Mouse (Mus musculus): Measurements from ENCODE around the gene Rgn.
A peak's percentile ranks its signal among the peaks of the same experiment; 100 is the strongest.

Rgn gene

DNA sequence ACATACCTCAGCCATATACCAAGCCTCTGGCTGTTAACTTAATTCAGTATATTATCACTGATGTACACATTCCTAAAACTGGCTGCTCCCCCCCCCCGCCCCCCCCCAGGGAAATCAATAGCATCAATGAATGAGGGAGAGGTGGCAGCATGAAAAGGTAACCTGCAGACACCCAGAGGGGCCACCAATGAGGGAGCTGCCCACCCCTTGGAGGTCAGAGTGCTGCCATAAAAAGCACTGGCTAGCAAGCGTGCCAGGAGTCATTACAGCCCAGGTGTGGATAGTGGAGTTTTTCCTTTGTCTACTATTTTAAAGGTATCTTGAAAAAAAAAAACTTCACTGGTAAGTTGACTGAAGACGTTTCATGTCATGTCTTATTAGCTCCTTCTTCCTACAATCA, at the start of gene Rgn:
Gene Rgn (plus strand): TSS at position 256 of the 400 bp plus-strand sequence.
- DNase-seq (ENCODE audit: low read depth, low spot score): no peak
- Histone ChIP-seq H3K27me3 (ENCODE audit: control insufficient read depth, insufficient read depth, low read length, poor library complexity, severe bottlenecking) (no peaks in the 10 kb centered on the region), H3K36me3 (ENCODE audit: control insufficient read depth, insufficient read depth, low read length, poor library complexity, severe bottlenecking) (no peaks in the 10 kb centered on the region)

DNA sequence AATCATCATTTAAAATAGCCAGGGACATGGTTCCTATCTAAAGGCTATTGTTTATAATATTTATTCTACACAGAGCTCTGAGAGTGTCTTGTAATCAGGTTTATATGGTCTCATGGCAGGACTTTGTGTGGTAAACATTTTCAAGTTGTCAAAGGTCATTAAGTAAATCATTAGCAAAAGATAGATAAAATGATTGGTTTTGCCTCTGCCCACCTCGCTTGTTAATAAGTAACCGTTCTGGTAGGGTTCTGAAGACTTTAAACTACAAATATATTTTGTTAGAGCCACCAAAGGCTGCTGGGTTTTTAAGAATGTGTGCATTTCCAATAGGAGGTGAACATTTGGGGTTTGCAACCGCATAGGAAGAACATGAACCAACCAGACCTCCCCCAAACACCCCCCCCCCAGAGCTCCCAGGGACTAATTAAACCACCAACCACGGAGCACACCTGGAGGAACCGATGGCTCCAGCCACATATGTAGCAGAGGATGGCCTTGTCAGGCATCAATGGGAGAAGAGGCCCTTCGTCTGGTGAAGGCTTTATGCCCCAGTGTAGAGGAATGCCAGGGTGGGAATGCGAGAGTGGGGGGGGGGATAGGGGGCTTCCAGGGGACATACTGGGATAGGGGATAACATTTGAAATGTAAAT, 29.2 kb upstream of the Rgn start:
- Histone ChIP-seq H3K36me3 (ENCODE audit: control insufficient read depth, insufficient read depth, low read length, poor library complexity, severe bottlenecking) (0 out of 2 replicates have a peak, but pooled peaks cover 1% of the 10 kb centered on the region), H3K27me3 (ENCODE audit: control insufficient read depth, insufficient read depth, low read length, poor library complexity, severe bottlenecking) (no peaks in the 10 kb centered on the region)
- DNase-seq (ENCODE audit: low read depth, low spot score): no peak

DNA sequence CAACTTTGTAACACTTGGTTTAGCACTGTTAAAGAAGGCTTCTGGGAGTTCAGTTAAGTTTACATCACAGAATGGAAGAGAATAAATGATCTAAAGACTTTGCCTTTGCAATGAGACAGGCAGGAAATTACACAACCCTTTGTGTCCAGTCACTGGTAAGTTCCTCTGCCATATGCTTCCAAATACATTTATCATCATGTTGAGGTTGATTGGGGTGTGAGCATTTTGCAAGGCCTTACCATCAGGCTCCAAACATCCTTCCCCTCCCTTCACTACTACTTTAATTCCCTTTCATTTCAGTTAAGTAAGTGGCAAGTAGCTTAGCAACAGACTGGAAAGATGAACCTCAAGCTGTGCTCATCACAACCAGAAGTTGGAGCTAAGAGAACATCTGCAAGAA, 28.0 kb upstream of the Rgn start:
- Histone ChIP-seq H3K36me3 (ENCODE audit: control insufficient read depth, insufficient read depth, low read length, poor library complexity, severe bottlenecking) (0 out of 2 replicates have a peak, but pooled peaks cover 1% of the 10 kb centered on the region), H3K27me3 (ENCODE audit: control insufficient read depth, insufficient read depth, low read length, poor library complexity, severe bottlenecking) (no peaks in the 10 kb centered on the region)
- no peak for DNase-seq (ENCODE audit: low read depth, low spot score)

DNA sequence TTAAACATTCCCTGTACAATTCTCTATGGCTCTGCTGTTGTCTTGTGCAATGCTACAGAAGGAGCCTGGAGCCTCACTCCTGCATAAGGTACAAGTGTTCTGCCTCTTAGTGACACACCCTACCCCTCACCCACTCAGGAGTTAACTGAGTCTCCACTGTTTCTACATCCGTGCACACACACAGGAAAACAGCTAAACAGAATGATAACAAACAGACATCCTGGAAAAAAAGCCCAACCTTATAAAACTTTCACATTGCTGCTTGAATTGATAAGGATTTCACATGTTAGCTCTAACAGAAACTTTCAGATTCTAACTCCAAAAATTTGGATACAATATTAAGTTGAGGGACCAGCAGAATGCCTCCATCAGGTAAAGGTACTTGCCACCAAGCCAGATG, 17.0 kb upstream of the Rgn start:
- H3K36me3 ChIP-seq (ENCODE audit: control insufficient read depth, insufficient read depth, low read length, poor library complexity, severe bottlenecking): no peaks in the 10 kb centered on the region
- H3K27me3 ChIP-seq (ENCODE audit: control insufficient read depth, insufficient read depth, low read length, poor library complexity, severe bottlenecking): no peaks in the 10 kb centered on the region
- no peak for DNase-seq (ENCODE audit: low read depth, low spot score)

DNA sequence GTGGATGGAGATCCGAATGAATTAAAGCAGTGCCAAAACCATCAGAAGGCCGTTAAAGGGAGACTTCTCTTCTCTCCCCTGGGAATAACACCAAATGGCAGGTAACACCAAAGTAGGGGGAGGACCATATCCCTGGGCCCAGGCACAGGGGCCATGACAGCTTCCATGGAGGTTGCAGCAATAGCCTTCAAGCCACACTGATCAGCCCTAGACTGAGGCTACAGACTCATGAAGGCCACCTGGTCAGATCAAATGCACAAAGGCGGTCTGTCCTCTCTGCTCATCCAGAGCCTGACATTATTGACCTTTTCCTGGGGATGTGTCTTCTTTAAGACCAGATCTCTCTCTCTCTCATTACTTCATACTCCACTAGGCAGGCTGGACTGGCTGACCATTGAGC, 5.7 kb upstream of the Rgn start:
- no peaks in the 10 kb centered on the region for H3K36me3 ChIP-seq (ENCODE audit: control insufficient read depth, insufficient read depth, low read length, poor library complexity, severe bottlenecking)
- DNase-seq (ENCODE audit: low read depth, low spot score): no peak
- no peaks in the 10 kb centered on the region for H3K27me3 ChIP-seq (ENCODE audit: control insufficient read depth, insufficient read depth, low read length, poor library complexity, severe bottlenecking)

DNA sequence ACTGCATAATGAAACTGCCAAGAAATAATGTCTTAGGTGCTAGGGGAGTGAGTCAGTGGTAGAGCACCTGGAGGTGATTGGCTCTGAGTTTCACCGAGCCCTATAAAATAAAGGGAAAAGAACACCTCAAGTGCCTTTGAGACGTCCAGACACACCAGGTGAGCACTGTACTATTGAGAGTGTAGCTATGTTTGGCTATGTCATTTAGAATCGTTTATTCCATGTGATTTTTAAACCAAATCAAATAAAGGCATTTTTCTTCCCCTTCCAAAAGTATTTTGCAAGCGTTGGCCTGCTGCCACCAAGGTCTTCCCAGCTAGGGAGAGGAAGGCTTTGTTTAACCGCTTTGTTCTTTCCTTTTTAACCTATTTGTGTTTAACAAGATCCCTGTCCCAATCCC, 2.0 kb upstream of the Rgn start:
- H3K36me3 ChIP-seq (ENCODE audit: control insufficient read depth, insufficient read depth, low read length, poor library complexity, severe bottlenecking): no peaks in the 10 kb centered on the region
- H3K27me3 ChIP-seq (ENCODE audit: control insufficient read depth, insufficient read depth, low read length, poor library complexity, severe bottlenecking): no peaks in the 10 kb centered on the region
- DNase-seq (ENCODE audit: low read depth, low spot score): no peak

DNA sequence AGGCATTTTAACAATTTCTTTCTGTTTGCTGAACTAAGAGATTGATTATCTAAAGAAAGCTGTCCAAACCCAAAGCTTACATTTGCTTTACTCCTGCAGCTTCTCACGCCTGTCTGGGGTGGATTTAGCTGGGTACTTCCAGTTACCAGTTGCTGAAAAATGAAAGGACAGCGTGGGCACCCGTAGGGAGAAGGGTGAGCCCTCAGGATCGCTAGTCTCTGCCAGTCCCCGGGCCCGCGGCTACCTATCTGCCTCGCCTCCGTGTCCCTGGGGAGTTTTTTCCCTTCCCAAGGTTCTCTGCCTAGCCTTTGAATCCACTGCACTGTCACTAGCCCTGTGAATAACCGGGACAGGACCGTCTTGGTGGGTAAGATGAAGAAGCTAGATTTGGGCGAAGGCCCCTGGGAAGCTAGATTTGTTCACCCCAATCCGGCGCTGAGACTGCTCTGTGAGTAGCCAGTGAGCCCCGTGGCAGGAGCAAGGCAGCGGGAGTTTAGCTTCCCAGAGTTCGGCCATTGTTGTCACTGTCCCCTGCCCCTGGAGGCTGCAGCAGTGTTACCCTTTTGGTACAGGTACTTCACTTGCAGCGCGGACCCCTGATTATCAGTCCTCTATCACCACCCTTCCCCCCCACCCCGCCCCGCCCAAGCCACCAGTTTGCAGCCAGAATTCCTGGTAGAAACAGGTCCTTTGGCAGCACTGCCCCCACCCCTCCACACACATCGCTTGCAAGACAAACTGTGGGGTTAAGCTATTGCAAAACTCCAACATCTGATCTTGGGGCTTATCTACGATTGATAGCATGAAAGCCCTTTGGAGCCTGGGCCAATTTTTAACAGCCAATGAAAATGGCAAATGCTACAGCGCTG, 1.3 kb upstream of the Rgn start:
- no peak for DNase-seq (ENCODE audit: low read depth, low spot score)
- no peaks in the 10 kb centered on the region for H3K27me3 ChIP-seq (ENCODE audit: control insufficient read depth, insufficient read depth, low read length, poor library complexity, severe bottlenecking)
- no peaks in the 10 kb centered on the region for H3K36me3 ChIP-seq (ENCODE audit: control insufficient read depth, insufficient read depth, low read length, poor library complexity, severe bottlenecking)

DNA sequence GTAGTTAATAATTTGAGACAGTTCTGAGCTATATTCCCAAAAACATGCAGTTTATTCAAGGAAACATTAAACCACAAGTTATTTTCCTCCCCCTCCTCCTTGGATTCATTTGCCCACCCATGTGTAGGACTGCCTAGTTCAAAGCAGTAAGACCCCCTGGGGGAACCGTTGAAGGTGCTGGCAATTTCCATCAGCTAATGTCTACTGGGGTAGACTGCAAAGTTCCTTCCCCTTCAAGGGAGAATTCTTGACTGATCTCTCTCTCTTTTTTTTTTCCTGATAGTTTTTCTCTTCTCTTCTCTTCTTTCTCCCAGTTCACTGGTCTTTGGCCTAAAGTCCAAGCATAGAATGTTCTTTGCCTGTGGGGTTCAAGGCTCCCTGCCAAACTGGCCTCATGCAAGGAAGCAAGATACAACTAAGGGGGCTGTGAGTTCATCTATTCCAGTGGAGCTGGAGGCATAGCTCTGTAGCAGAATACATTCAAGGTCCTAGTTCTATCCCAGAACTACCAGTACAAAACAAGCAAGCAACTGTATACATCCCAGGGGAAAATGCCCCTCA, 627 bp upstream of the Rgn start:
- no peak for DNase-seq (ENCODE audit: low read depth, low spot score)
- Histone ChIP-seq H3K36me3 (ENCODE audit: control insufficient read depth, insufficient read depth, low read length, poor library complexity, severe bottlenecking) (no peaks in the 10 kb centered on the region), H3K27me3 (ENCODE audit: control insufficient read depth, insufficient read depth, low read length, poor library complexity, severe bottlenecking) (no peaks in the 10 kb centered on the region)

DNA sequence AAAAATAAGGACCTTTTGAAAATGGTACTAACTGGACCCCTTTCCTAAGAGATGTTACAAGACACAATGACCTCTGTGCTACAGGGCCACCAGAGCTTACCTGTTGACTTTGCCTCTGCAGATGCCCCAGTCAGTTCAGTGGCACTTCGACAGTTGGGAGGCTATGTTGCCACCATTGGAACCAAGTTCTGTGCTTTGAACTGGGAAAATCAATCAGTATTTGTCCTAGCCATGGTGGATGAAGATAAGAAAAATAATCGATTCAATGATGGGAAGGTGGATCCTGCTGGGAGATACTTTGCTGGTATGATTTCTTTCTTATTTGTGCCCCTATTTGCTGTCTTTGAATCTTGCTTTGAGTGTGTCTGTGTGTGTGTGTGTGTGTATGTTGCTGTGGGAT, 2.6 kb downstream of the Rgn start:
- Histone ChIP-seq H3K36me3 (ENCODE audit: control insufficient read depth, insufficient read depth, low read length, poor library complexity, severe bottlenecking) (no peaks in the 10 kb centered on the region), H3K27me3 (ENCODE audit: control insufficient read depth, insufficient read depth, low read length, poor library complexity, severe bottlenecking) (no peaks in the 10 kb centered on the region)
- no peak for DNase-seq (ENCODE audit: low read depth, low spot score)

DNA sequence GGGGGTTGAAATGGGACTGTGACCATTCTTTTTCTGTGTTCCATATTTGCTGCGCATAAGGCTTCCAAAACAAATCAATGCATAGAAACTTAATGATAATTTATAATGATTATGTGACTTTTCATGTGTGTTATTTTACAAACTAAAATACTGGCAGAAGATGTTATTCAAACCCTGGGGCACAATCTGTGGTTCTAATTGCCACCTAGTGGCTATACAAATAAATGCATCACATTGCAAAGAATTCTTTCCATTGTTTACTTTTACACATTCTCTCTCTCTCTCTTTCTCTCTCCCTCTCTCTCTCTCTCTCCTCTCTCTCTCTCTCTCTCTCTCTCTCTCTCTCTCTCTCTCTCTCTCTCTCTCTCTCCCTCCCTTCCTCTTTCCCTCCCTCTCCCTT, 12.3 kb downstream of the Rgn start:
- peak; percentile 3 for DNase-seq (ENCODE audit: low read depth, low spot score)
- Histone ChIP-seq H3K36me3 (ENCODE audit: control insufficient read depth, insufficient read depth, low read length, poor library complexity, severe bottlenecking) (no peaks in the 10 kb centered on the region), H3K27me3 (ENCODE audit: control insufficient read depth, insufficient read depth, low read length, poor library complexity, severe bottlenecking) (no peaks in the 10 kb centered on the region)

DNA sequence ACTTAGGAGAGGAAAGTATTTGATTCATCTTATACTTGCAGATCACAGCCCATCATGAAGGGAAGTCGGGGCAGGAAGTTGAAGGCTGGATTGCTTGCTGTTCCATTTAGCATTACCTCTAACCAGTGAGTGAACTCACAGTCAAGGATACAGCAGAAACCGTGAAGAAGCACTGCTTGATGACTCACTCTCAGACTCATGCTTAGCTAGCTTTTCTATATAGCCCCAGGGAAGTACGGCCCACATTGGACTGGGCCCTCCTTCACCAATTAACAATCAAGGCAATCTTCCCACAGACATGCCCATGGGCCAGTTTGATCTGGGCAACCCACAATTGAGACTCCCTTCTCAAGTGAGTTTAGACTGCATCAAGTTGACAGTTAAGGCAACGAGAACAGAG, 14.4 kb downstream of the Rgn start:
- Histone ChIP-seq H3K36me3 (ENCODE audit: control insufficient read depth, insufficient read depth, low read length, poor library complexity, severe bottlenecking) (no peaks in the 10 kb centered on the region), H3K27me3 (ENCODE audit: control insufficient read depth, insufficient read depth, low read length, poor library complexity, severe bottlenecking) (no peaks in the 10 kb centered on the region)
- no peak for DNase-seq (ENCODE audit: low read depth, low spot score)

DNA sequence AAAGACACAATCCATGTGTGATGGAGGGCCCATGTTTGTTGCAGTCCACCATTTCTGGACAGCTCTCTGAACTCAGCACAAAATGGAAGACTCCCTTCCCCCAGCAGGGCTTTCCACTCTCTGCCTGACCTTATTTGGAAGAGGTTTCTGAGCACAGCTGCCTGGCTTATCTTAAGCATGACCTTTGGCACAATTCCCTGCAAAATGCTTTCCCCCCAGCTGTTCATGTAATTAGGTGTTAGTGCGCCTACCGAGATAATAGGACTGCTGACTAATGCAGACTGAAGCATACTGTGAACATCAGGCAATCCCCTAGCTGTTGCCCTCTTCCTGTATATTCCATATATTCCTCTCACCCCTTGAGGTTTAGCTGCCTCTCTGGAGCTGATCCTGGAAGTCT, 21.4 kb downstream of the Rgn start:
- no peaks in the 10 kb centered on the region for H3K36me3 ChIP-seq (ENCODE audit: control insufficient read depth, insufficient read depth, low read length, poor library complexity, severe bottlenecking)
- no peaks in the 10 kb centered on the region for H3K27me3 ChIP-seq (ENCODE audit: control insufficient read depth, insufficient read depth, low read length, poor library complexity, severe bottlenecking)
- no peak for DNase-seq (ENCODE audit: low read depth, low spot score)

DNA sequence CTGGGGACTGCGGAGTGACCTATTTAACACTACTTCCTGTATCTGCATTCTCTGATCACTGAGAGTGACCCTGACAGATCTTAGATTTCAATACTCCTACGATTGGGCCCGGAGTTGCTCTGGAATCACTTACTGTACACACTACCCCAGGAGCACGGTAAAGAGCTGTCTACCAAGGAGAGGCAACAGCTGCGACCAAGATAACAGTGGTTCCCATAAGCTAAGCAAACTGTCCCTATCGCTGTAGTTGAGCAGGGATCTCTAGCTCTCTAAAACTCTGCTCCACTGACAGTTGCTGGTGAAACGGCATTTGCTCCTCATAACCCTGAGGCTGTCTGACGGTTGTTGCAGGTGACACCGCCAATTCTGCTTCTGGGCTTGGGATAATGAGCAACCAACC, 23.1 kb downstream of the Rgn start:
- no peak for DNase-seq (ENCODE audit: low read depth, low spot score)
- H3K27me3 ChIP-seq (ENCODE audit: control insufficient read depth, insufficient read depth, low read length, poor library complexity, severe bottlenecking): no peaks in the 10 kb centered on the region
- no peaks in the 10 kb centered on the region for H3K36me3 ChIP-seq (ENCODE audit: control insufficient read depth, insufficient read depth, low read length, poor library complexity, severe bottlenecking)

DNA sequence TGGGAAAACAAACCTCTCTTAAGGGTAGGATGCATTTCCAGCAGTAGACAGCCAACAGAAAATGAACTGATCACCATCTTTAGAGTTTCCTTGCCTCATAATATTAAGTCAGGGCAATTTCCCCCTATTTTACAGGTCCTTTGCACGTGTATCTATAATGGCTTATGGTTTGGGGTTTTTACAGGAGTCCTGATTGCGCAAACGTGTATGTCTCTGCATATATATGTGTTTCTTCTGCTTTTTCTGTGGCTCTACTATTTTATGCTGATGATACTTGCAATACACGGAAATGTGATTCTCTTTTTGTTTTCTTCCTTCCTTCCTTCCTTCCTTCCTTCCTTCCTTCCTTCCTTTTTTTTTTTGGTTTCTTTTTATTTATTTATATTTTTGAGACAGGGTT, 24.3 kb downstream of the Rgn start:
- no peaks in the 10 kb centered on the region for H3K27me3 ChIP-seq (ENCODE audit: control insufficient read depth, insufficient read depth, low read length, poor library complexity, severe bottlenecking)
- DNase-seq (ENCODE audit: low read depth, low spot score): no peak

DNA sequence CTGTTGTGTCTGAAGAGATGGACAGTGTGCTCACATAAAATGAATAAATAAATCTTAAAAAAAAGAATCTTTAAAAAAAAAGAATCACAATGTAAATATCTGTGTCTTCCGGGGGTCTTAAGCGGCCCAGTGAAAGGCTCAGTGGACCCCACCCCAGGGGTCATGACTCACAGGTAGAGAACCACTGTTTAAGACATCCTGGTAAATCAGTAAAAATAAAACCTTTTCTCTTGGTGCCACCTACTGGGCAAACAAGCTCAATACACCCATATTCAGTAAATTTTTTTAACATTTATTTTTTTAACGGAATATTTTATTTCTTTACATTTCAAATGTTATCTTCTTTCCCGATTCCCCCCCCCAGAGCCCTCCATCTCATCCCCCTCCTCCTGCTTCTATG, 38.4 kb downstream of the Rgn start:
- DNase-seq (ENCODE audit: low read depth, low spot score): peak; percentile 33
- Histone ChIP-seq H3K27me3 (ENCODE audit: control insufficient read depth, insufficient read depth, low read length, poor library complexity, severe bottlenecking) (no peaks in the 10 kb centered on the region), H3K36me3 (ENCODE audit: control insufficient read depth, insufficient read depth, low read length, poor library complexity, severe bottlenecking) (no peaks in the 10 kb centered on the region)

More for the DNA sequence above, 24.3 kb downstream of the Rgn start:
- H3K36me3 ChIP-seq (ENCODE audit: control insufficient read depth, insufficient read depth, low read length, poor library complexity, severe bottlenecking): no peaks in the 10 kb centered on the region
